Mouse (Mus musculus): ENCODE results near the gene Pigv. TPM values are rescaled to one million over a fixed set of nuclear protein-coding genes. Genes with fewer than 3 reads are reported as not detected.
"Not testable (repeated sequence)": the region's sequence is repeated elsewhere in the genome, so short reads cannot be mapped to it uniquely, and the experiment has no call there.

The Pigv gene
- polyA plus RNA-seq, 1 experiment from 2014 or later: 14.8 TPM

- Histone ChIP-seq H3K36me3 (replicated peaks) (no peaks in the 10 kb centered on the region), H3K27me3 (replicated peaks; ENCODE audit: low read depth, poor library complexity, severe bottlenecking) (no peaks in the 10 kb centered on the region), H3K27ac (replicated peaks) (no peak overlapping the region), H3K4me3 (no peak overlapping the region), H3K4me1 (peaks cover 16% of the 10 kb centered on the region), H3K9me3 (no peaks in the 10 kb centered on the region)
- WGBS: 79% methylated on average over 10 of the region's 10 CpGs
- DNase-seq (ENCODE audit: low spot score): no peak
Observed at GRCm38 (mm10) chr4:133652746-133653145, 19.7 kb downstream of the Pigv start.

- Histone ChIP-seq H3K36me3 (replicated peaks) (no peaks in the 10 kb centered on the region), H3K9me3 (no peaks in the 10 kb centered on the region), H3K27me3 (replicated peaks; ENCODE audit: low read depth, poor library complexity, severe bottlenecking) (no peaks in the 10 kb centered on the region), H3K4me3 (no peak overlapping the region), H3K4me1 (peaks cover 16% of the 10 kb centered on the region), H3K27ac (replicated peaks) (no peak overlapping the region)
- DNase-seq (ENCODE audit: low spot score): no peak
- WGBS: 71% methylated on average over 4 of the region's 4 CpGs
Observed at GRCm38 (mm10) chr4:133651986-133652385, 20.5 kb downstream of the Pigv start.

- H3K36me3 ChIP-seq (replicated peaks): no peaks in the 10 kb centered on the region
- H3K27me3 ChIP-seq (replicated peaks; ENCODE audit: low read depth, poor library complexity, severe bottlenecking): no peaks in the 10 kb centered on the region
- H3K9me3 ChIP-seq: no peaks in the 10 kb centered on the region
- DNase-seq (ENCODE audit: low spot score): no peak
- 62% methylated on average over 10 of the region's 10 CpGs for WGBS
- no peak overlapping the region for H3K27ac ChIP-seq (replicated peaks)
- H3K4me1 ChIP-seq: peaks cover 14% of the 10 kb centered on the region
- H3K4me3 ChIP-seq: no peak overlapping the region
Observed at GRCm38 (mm10) chr4:133651445-133651844, 21.0 kb downstream of the Pigv start.

GRCm38 (mm10) chr4:133649989-133650699 is 22.3 kb downstream of the Pigv start, which contains the start of gene Zdhhc18:
Zdhhc18 (minus strand) TSS chr4:133650154.
- Histone ChIP-seq H3K27me3 (replicated peaks; ENCODE audit: low read depth, poor library complexity, severe bottlenecking) (no peaks in the 10 kb centered on the region), H3K36me3 (replicated peaks) (no peaks in the 10 kb centered on the region), H3K9me3 (0 out of 2 replicates have a peak, but pooled peaks cover under 1% of the 10 kb centered on the region), H3K27ac (replicated peaks) (peak within 1 kb of the TSS; percentile 61), H3K4me3 (peak within 1 kb of the TSS; percentile 41), H3K4me1 (peaks cover 10% of the 10 kb centered on the region)
- DNase-seq (ENCODE audit: low spot score): peak; percentile 73
- WGBS: 38% methylated on average over 7 of the region's 7 CpGs

GRCm38 (mm10) chr4:133649464-133649863 is 23.0 kb downstream of the Pigv start:
- peak overlapping the region; percentile 61 for H3K27ac ChIP-seq (replicated peaks)
- H3K36me3 ChIP-seq (replicated peaks); DNase-seq (ENCODE audit: low spot score); H3K9me3 ChIP-seq; H3K27me3 ChIP-seq (replicated peaks; ENCODE audit: low read depth, poor library complexity, severe bottlenecking): not testable (repeated sequence)
- H3K4me3 ChIP-seq: peak overlapping the region; percentile 41
- 88% methylated on average over 5 of the region's 5 CpGs for WGBS
- peaks cover 10% of the 10 kb centered on the region for H3K4me1 ChIP-seq

GRCm38 (mm10) chr4:133645680-133646079 is 26.8 kb downstream of the Pigv start:
- peak overlapping the region; percentile 19; the same call in 1 of the 2 replicates for H3K4me3 ChIP-seq
- H3K27ac ChIP-seq (replicated peaks): no peak overlapping the region
- 40% methylated on average over 21 of the region's 21 CpGs for WGBS
- H3K27me3 ChIP-seq (replicated peaks; ENCODE audit: low read depth, poor library complexity, severe bottlenecking): no peaks in the 10 kb centered on the region
- no peak for DNase-seq (ENCODE audit: low spot score)
- H3K4me1 ChIP-seq: peaks cover 5% of the 10 kb centered on the region
- no peaks in the 10 kb centered on the region for H3K36me3 ChIP-seq (replicated peaks)
- peaks cover 14% of the 10 kb centered on the region; the same call in 1 of the 2 replicates for H3K9me3 ChIP-seq

- H3K27me3 ChIP-seq (replicated peaks; ENCODE audit: low read depth, poor library complexity, severe bottlenecking): no peaks in the 10 kb centered on the region
Observed at GRCm38 (mm10) chr4:133645195-133645594, 27.3 kb downstream of the Pigv start.

GRCm38 (mm10) chr4:133634043-133634410 is 38.4 kb downstream of the Pigv start:
- Histone ChIP-seq H3K36me3 (replicated peaks) (peaks cover 10% of the 10 kb centered on the region), H3K4me1 (peaks cover 32% of the 10 kb centered on the region), H3K27ac (replicated peaks) (no peak overlapping the region), H3K9me3 (no peaks in the 10 kb centered on the region), H3K27me3 (replicated peaks; ENCODE audit: low read depth, poor library complexity, severe bottlenecking) (no peaks in the 10 kb centered on the region), H3K4me3 (peak overlapping the region; percentile 13; the same call in 1 of the 2 replicates)
- 78% methylated on average over 5 of the region's 5 CpGs for WGBS
- no peak for DNase-seq (ENCODE audit: low spot score)

More at GRCm38 (mm10) chr4:133645195-133645594, 27.3 kb downstream of the Pigv start:
- DNase-seq (ENCODE audit: low spot score): no peak
- Histone ChIP-seq H3K36me3 (replicated peaks) (no peaks in the 10 kb centered on the region), H3K9me3 (peaks cover 14% of the 10 kb centered on the region; the same call in 1 of the 2 replicates), H3K4me3 (no peak overlapping the region), H3K27ac (replicated peaks) (no peak overlapping the region), H3K4me1 (peaks cover 5% of the 10 kb centered on the region)
- 89% methylated on average over 3 of the region's 3 CpGs for WGBS

- Histone ChIP-seq H3K27me3 (replicated peaks; ENCODE audit: low read depth, poor library complexity, severe bottlenecking) (no peaks in the 10 kb centered on the region), H3K9me3 (no peaks in the 10 kb centered on the region), H3K4me1 (peaks cover 32% of the 10 kb centered on the region), H3K27ac (replicated peaks) (peak overlapping the region; percentile 88), H3K4me3 (peak overlapping the region; percentile 91), H3K36me3 (replicated peaks) (peaks cover 10% of the 10 kb centered on the region)
- 7% methylated on average over 47 of the region's 47 CpGs for WGBS
- DNase-seq (ENCODE audit: low spot score): peak; percentile 92
Observed at GRCm38 (mm10) chr4:133633332-133634042, 39.0 kb downstream of the Pigv start.

- 1% methylated on average over 69 of the region's 69 CpGs for WGBS
- H3K9me3 ChIP-seq: no peaks in the 10 kb centered on the region
- H3K36me3 ChIP-seq (replicated peaks): peaks cover 10% of the 10 kb centered on the region
- peak; percentile 38 for DNase-seq (ENCODE audit: low spot score)
- peaks cover 32% of the 10 kb centered on the region for H3K4me1 ChIP-seq
- H3K27me3 ChIP-seq (replicated peaks; ENCODE audit: low read depth, poor library complexity, severe bottlenecking): no peaks in the 10 kb centered on the region
- peak overlapping the region; percentile 91 for H3K4me3 ChIP-seq
- peak overlapping the region; percentile 88 for H3K27ac ChIP-seq (replicated peaks)
Observed at GRCm38 (mm10) chr4:133632483-133633327, 39.7 kb downstream of the Pigv start.

- DNase-seq (ENCODE audit: low spot score): no peak
- Histone ChIP-seq H3K27me3 (replicated peaks; ENCODE audit: low read depth, poor library complexity, severe bottlenecking) (no peaks in the 10 kb centered on the region), H3K36me3 (replicated peaks) (peaks cover 13% of the 10 kb centered on the region), H3K9me3 (no peaks in the 10 kb centered on the region), H3K4me1 (peaks cover 35% of the 10 kb centered on the region), H3K4me3 (peak overlapping the region; percentile 91), H3K27ac (replicated peaks) (no peak overlapping the region)
- 50% methylated on average over 9 of the region's 9 CpGs for WGBS
Observed at GRCm38 (mm10) chr4:133631769-133632411, 40.6 kb downstream of the Pigv start.

Data from embryonic facial prominence, embryonic 10.5 days (tissue).